Mouse (Mus musculus): ENCODE data around the gene Zc2hc1c.

The Zc2hc1c gene

GRCm38 (mm10) chr12:85284331-85284730, 4.1 kb upstream of the Zc2hc1c start:
- DNase-seq (ENCODE audit: low read depth, low spot score), result no peak

GRCm38 (mm10) chr12:85284996-85285395, 3.4 kb upstream of the Zc2hc1c start:
- DNase-seq (ENCODE audit: low read depth, low spot score), result no peak

GRCm38 (mm10) chr12:85286941-85287340, 1.4 kb upstream of the Zc2hc1c start:
- DNase-seq (ENCODE audit: low read depth, low spot score), result no peak

GRCm38 (mm10) chr12:85287809-85288485, 444 bp upstream of the Zc2hc1c start, which contains the start of gene Acyp1:
TSS of gene Acyp1 (minus strand) at chr12:85288438.
- DNase-seq (ENCODE audit: low read depth, low spot score), result peak; percentile 29

GRCm38 (mm10) chr12:85289157-85290000, 988 bp downstream of the Zc2hc1c start:
- no peak for DNase-seq (ENCODE audit: low read depth, low spot score)

- DNase-seq (ENCODE audit: low read depth, low spot score), result no peak
Measured at GRCm38 (mm10) chr12:85290633-85291032, 2.2 kb downstream of the Zc2hc1c start.

- no peak for DNase-seq (ENCODE audit: low read depth, low spot score)
Measured at GRCm38 (mm10) chr12:85291541-85291940, 3.1 kb downstream of the Zc2hc1c start.

- no peak for DNase-seq (ENCODE audit: low read depth, low spot score)
Measured at GRCm38 (mm10) chr12:85292288-85292687, 3.9 kb downstream of the Zc2hc1c start.

- DNase-seq (ENCODE audit: low read depth, low spot score), result no peak
Measured at GRCm38 (mm10) chr12:85292906-85293305, 4.5 kb downstream of the Zc2hc1c start.

GRCm38 (mm10) chr12:85295506-85295905, 7.1 kb downstream of the Zc2hc1c start:
- no peak for DNase-seq (ENCODE audit: low read depth, low spot score)

GRCm38 (mm10) chr12:85296915-85297314, 8.5 kb downstream of the Zc2hc1c start:
- no peak for DNase-seq (ENCODE audit: low read depth, low spot score)

GRCm38 (mm10) chr12:85297345-85297997, 9.1 kb downstream of the Zc2hc1c start:
- DNase-seq (ENCODE audit: low read depth, low spot score), result no peak

- no peak for DNase-seq (ENCODE audit: low read depth, low spot score)
Measured at GRCm38 (mm10) chr12:85298127-85298834, 9.9 kb downstream of the Zc2hc1c start.

GRCm38 (mm10) chr12:85298835-85299180, 10.4 kb downstream of the Zc2hc1c start:
- DNase-seq (ENCODE audit: low read depth, low spot score), result no peak

GRCm38 (mm10) chr12:85303256-85303655, 14.9 kb downstream of the Zc2hc1c start:
- DNase-seq (ENCODE audit: low read depth, low spot score), result no peak

- peak; percentile 27 for DNase-seq (ENCODE audit: low read depth, low spot score)
Measured at GRCm38 (mm10) chr12:85304725-85305124, 16.3 kb downstream of the Zc2hc1c start.

- peak; percentile 91 for DNase-seq (ENCODE audit: low read depth, low spot score)
Measured at GRCm38 (mm10) chr12:85305247-85305892, 17.0 kb downstream of the Zc2hc1c start.

GRCm38 (mm10) chr12:85308651-85309050, 20.3 kb downstream of the Zc2hc1c start:
- DNase-seq (ENCODE audit: low read depth, low spot score), result peak; percentile 74

- no peak for DNase-seq (ENCODE audit: low read depth, low spot score)
Measured at GRCm38 (mm10) chr12:85330153-85330552, 41.8 kb downstream of the Zc2hc1c start.

GRCm38 (mm10) chr12:85337567-85338311, 49.3 kb downstream of the Zc2hc1c start:
- no peak for DNase-seq (ENCODE audit: low read depth, low spot score)

- no peak for DNase-seq (ENCODE audit: low read depth, low spot score)
Measured at GRCm38 (mm10) chr12:85338815-85339214, 50.4 kb downstream of the Zc2hc1c start.
